Mouse (Mus musculus) embryo, embryonic 10 days (tissue): Measurements from ENCODE around the gene Il1a.

Source experiments
- DNase-seq: peaks from one replicate; pipeline ENCODE4 v3.0.0-alpha.2; 2015; ENCODE audit warnings: low spot score

Il1a gene

DNA sequence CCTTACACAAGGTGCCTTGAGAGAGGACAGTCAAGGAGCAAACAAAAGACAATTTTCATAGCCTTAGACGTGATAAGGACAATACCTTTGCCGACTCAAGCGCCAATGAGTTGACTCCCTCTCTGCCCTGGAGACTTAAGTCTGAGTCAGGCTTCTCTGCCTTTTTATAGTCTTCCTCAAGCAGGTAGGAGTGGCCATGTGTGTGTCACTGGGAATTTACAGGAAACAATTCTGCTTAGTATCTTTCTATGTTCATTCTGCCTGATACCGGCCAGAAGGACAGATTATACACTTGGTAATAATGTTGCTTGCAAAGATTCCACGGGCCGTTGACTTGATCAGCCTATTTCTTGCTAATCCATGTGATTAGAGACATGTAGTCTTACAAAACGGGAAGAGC lies at the start of gene Il1a:
Gene Il1a, minus strand, starts transcription at position 137 of the 400 bp plus-strand sequence.
- DNase-seq: no peak

DNA sequence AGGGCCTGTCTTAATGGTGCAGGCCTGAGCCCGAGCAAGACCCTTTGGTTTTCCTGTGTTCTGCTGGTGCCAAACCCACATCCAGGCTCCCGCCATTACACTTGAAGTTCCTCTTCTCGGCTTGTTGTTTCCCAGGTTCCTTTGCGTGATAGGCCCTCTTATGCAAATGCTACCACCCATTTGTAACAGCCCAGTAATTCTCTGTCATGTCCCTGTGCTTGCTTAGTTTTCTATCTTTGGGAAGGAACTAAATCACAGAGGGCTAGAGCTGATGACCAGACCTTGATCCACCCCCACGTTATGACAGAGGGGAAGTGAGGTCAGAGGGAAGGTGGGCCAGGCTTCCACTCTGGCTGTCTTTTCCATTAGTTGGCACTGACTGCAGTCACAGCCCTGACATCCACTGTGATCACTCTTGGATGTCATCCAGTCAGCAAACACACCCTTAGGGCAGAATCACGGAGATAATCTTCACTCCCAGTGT lies 28.4 kb upstream of the Il1a start:
- no peak for DNase-seq

DNA sequence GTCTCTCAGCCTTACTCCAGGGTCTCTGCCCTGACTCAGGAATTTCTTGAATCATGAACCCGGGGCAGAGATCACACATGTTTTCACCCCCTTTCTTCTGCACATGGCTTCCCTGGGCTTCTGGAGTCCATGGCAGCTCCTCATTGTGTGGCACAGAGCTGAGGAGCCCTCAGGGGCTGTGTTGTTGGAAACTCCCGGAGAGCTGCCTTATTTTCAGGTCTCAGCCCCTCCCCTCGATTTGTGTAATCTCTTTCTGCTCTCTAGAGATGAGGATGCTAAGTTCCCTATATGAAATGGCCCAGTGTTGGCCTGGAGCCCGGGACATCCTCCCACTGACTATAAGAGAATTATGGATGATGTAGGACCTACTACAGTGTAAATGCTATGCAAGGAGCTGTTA lies 23.7 kb upstream of the Il1a start:
- no peak for DNase-seq

DNA sequence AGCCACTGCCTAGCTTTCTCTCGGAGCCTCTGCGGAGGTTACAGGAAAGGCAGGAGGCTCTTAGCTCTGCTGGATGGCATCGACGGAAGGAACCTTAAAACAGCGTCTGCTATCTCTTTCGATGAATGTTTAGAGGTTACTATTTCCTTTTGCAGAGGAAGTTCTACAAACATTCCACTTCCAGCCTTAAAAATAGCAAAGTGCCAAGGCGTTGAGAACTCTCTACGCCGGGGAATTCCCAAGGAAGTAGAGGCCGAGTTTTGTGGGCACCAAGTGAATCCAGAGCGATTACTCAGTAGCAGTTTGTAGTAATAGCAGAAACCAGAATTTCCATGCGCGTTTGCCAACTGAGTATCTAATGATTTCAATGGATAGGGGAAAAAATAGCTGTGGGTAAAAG lies 20.8 kb upstream of the Il1a start:
- no peak for DNase-seq

DNA sequence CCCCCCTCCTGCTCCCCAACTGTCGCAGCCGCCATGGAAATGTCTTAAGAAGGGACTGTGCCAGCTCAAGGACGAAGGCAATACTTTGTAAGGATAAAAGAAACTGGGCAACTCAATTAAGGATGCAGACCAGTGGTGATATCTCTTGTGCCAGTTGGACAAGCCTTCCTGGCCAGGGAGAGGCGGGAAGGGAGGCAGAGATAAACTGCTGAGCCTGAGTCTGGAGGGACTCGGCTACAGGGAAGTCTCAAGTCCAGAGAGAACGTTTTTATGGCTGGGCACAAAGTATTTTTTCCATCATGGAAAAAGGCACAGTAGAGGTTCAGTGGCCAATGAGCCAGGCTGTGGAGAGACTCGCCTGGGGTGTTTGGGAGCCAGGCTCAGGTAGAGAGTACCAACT lies 20.3 kb upstream of the Il1a start:
- DNase-seq: no peak

DNA sequence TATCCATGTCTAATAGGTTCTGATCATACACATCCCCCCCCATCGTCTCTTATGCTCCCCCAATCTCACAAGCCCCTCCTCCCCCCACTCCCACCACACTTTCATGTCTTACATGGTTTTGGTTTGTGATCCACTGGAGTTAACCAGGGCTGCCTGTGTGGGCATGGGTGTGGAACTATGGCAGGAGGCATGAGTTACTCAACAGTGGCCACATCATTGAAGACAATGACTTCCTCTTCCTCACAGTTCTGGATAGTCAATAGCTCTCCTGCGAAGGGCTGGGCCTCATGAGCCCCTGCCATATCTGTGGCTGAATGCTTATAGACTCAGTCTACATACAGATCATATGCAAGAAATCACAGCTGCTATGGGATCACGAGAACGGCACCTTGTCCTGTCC lies 18.5 kb upstream of the Il1a start:
- no peak for DNase-seq

DNA sequence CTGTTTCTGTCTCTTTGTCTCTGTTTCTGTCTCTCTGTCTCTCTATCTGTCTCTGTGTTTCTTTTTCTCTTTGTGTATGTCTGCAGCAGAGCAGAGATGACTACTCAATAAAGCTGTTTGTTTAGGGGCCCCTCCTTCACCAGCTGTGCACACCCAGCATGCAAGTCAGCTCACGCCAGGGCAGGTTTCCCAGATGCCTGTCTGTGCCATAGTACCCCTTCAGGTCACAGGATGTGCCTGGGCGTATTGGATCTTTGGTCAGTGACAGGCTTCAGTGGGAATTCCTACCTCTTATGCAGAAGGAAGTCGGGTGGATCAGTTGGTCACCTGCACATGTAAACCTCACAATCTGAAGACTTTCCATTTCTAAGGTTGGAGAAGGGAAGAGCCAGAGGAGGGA lies 14.4 kb upstream of the Il1a start:
- DNase-seq: no peak

DNA sequence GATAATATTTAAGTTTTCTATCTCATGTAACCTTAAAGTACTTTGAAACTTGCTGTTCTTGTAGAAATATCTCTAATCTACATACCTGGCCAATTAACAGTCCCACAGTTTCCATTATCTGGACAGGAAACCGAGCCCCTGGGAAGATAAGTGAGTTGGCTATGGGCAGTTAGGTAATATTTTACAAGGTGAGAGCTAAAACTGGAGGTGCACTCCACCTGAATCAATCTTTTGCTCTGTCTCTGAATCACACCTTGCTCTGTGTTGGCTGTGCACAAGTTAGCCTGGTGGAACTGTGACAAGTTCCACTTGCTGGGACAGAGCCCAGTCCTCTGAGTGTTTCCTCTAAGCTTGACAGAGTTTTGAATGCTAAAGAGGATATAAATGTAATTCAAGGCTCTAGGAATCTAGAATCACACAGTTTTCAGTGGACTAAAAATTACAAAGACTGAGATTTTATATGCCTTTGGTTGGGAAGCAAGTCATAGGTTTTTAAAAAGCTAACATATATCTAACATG lies 12.4 kb upstream of the Il1a start:
- no peak for DNase-seq

DNA sequence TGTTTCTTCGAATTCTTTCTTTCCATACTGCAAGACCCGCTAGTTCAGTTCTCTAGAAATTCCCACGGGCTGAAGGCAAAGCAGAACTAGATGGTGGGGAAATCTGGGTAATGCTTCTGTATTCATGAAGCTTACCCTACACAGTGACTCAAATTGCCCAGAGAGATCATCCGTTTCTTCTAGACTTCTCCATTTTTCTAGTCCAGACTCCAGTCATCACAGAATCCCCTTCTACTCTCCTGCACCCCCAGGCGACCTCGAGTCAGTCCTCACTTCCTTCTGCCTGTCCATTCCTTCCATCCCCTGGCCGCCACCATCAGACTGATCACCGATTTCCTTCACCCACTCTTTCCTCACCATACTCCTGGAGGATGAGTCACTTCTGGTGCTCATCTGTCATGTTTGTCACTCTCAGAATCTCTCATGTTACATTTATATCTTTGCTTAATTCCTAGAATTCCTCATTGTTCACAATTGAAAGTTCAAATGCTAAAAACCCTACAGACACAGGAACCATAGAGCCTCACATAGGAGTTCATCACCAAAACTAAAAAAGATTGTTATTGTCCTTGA lies 10.3 kb upstream of the Il1a start:
- no peak for DNase-seq

DNA sequence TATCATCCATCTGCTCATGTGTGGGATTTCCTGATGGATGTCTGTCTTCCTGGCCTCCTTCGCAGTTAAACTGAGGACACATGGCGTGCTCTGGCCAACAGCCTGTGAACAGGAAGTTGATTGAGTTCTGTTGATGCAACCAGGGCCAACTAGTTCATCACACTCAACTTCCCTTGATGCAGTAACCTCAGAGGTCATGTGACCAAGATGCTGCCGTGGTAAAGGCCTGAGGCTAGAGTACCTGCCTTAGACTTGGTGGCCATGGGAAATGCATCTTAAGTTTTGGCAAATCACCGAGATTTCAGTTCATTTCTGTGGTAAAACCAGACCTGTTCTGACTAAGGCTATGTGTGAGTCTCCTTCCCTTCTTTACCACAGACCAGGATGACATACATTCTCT lies 6.1 kb upstream of the Il1a start:
- DNase-seq: no peak

DNA sequence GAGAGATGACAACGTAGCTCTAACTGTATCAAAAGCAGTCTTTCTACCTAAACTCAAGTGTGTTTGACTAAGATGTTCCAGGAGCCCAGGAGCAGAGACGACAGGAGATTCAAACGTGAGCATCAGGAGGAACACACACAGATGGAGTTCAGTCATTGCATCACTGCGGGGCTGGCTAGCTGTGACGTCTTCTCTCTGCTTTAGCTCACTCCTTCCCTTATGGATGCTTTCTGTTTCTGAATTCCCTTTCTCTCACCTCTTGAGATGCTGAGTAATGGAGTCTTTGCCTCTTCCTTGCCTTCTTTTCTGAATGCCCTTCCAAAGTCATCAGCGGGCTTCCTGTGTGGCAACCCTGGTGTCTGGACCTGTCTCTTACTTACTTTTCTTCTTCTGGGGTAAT lies 5.1 kb upstream of the Il1a start:
- no peak for DNase-seq

DNA sequence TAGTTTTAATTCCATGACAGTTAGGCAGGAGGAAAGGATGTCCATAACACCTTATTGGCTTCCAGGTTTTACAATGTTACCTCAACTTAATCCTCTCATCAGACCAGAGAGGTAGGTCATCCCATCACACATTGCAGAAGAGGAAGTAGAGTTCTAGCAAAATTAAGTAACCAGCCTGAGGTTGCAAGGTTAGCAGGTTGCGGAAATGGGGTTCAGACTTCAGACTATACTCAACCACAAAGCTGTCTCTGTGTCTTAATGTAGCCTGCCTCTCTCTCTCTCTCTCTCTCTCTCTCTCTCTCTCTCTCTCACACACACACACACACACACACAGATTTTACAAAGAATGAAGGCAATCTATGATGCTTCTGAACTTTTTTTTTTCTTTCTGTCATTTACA lies 4.2 kb upstream of the Il1a start:
- no peak for DNase-seq

DNA sequence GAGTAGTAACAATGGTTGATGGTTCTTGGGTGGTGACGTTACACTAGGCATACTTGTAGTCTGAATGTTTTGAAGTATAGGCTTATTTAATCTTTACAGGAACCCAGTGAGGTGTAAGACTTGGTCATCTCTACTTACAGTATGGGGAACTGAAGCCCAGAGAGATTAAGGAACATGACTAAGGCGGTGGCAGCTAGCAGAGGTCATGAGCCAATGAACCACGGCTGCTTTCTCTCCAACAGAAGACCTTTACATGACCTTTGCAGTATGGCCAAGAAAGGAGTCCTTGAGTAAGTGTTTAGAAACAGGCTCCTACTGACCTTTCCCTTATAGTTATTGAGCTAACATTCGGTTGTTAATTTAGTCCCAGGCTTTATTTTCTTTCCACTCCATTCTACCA lies 3.8 kb downstream of the Il1a start:
- DNase-seq: no peak

DNA sequence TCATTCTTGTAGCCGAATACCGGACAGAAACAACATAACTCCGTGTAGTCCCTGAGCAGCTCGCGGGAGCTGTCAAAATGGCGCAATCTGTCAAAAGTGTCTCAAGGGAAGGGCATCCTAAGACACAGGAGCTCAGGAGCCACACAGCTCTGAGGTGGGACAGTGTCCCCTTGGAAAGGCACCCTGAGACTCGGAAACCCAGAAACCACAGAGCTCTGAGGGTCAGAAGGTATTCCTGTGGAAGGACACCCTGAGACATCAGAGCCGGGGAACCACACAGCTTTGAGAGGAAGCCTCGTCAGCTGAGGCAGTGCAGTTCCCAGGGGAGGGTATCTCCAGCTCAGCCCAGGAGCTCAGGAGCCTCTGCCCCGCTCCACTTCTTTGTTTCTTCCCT lies 12.2 kb downstream of the Il1a start:
- DNase-seq: peak; percentile 57

DNA sequence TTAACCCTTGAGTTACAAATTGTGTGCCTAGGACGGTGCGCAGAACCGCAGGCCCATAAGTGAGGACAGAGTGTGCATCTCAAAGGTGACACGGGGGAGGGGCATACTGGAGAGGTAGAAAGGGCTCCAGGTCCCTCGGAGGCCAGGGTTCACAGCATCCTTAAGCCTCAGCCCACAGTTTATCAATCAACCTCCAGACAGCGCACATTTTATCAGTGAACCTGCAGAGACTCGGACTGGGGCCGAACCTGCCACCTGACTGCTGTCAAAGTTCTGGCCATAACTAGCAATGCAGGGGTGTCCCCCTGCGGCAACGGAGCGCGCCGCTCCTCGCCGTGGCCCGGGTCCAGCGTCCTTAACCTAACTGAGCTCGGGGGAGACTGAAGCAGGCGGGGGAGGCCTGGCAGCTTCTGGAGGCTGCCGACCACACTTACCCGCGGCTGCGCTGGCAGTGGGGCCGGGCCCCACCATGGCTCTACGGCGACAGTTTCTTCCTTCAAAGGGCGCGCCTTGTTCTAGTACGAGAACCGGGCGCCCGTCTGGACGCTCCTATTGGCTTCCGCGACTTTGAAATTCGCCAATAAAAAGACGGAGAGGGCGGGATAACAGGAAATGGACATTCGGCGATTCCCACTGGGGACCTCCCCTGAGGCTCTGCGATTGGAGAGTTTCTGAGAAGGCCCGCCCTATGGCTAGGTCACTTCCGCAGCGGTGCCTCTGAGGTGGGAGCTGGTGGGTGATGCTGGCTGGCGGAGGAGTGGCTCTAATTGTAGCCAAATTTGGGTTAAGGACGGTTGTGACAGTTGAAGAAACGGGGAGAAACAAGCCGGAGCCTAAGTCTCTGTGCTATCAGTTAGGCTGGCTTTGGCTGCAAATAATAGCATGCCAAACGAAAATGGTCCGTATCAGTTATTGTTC lies 12.8 kb downstream of the Il1a start, which contains the start of gene Ckap2l:
Gene Ckap2l, minus strand, starts transcription at position 542 of the 918 bp plus-strand sequence.
- DNase-seq: peak; percentile 96

DNA sequence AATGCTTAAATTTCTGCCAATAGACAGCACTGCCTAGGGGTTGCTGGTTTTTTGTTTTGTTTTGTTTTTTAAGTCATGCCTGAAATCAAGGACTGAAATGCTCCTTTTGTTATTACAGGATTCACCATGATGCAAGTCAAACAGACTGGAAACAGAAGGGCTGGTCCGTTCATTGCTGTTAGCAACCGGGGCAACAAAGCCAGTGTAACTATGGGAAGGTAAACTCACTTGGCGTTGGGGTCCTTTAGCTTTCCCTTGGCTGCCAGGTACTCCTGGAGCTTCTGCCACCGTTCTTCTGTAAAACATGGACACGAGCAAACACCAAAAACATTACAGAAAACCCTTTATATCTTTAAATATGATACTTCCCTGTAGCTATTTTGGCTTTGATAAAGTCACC lies 13.7 kb downstream of the Il1a start:
- peak; percentile 11 for DNase-seq

DNA sequence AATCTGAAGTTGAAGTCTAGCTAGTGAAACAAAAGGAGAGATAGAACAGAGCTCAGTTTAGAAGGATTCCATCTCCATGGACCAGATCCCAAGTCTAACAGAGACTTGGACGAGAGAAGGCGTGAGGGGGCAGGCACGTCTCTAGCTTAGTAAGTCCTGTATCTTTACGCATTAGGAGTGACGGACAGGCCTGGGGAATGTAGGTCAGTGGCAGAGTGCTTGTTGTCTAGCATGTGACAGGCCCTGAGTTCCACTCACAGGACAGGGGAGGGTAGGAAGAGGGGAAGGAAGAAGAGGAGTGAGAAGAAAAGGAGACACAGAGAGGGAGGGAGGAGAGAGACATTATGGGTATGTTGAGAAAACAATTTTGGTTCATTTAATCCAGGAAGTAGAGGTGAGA lies 14.7 kb downstream of the Il1a start:
- no peak for DNase-seq

DNA sequence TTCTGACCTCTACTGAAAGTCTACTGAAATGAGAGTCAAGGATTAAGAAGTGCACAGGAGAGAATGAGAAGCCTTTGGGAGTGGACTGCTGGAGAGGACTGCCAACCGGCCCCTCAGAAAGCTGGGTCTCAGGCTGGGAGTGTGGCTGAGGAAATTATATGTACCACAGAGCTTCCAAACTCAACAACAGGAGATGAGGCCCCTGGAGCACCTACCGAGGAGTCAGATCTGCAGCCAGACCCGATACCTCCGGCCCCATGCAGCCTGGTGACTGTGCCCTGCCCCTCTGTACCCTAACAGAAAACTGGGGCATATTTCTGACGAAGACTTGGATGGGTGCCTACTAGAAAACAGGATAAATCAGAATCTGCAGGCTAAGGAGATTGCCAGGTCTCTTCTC lies 35.9 kb downstream of the Il1a start:
- no peak for DNase-seq

DNA sequence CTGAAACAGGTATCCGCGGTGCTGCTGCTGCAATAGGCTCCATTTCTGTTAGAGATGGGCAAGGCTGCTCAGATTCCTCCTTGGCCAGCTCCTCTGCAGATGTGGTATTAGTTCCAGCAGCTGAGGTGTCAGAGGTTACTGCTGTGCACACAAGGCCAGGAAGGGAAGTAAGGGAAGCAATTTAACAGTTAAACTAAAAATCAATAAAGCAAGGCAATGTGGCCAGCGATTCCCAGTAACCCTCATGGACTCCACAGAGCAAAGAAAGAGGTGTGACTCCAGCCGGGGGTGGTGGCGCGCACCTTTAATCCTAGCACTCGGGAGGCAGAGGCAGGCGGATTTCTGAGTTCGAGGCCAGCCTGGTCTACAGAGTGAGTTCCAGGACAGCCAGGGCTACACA lies 39.2 kb downstream of the Il1a start:
- DNase-seq: no peak

DNA sequence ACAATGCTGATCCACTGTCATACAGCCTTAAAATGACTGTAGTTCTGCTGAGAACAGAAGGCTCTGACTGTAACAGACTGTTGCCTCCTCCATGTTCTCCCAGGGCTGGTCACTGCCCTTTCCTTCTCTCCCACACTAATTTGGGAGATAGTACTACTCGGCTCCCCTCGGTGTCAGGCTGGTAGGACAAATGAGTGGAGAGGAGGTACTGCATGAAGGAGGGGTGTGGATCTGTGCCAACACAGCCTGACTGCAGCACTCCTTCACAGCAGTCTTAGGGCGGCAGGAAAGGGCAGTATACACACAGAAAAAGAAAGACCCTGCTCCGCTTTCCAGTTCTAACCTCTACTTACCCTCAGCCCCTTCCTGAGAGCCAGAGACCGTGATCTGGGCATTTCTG lies 39.8 kb downstream of the Il1a start:
- DNase-seq: no peak

DNA sequence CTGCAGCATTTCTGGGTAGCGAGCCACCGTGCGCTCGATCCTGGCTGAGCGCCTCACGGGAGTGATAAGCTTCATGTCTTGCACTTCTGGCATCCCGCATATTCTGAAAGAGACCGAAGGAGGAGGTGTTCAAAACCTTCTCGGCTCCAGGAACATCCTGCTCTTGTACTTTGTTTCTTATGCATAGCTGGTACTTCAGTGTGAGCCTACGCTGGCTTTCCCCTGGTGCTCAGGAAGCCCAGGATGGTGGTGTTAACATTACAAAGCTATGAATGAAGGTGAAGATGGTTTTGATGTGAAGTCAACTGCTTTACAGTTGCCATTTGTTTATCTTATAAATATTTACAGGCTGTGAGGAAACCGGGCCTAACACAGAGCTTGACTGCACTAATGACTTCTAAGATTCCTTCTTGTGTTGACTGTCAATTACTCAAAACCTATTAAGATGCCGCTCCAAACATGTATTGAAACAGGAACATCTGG lies 40.6 kb downstream of the Il1a start:
- no peak for DNase-seq

DNA sequence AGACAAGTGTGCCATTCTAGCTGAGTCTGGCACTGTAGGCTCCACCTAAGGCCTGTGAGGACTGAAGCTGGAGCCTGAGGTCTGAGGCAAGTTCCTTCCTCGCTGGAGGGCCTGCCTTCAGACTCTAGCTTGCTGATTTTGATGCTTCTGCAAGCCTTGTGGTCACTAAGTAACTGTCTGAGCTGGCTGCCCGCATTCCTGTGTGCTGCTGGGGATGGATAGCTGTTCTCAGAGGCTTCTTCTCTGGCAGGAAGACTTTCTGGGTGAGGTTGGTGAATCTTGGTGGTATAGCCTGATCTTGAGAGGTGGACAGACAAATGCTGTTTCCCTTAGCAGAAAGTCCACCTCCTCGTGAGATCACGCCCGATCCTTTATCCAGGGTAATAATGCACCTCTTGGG lies 42.0 kb downstream of the Il1a start:
- no peak for DNase-seq

DNA sequence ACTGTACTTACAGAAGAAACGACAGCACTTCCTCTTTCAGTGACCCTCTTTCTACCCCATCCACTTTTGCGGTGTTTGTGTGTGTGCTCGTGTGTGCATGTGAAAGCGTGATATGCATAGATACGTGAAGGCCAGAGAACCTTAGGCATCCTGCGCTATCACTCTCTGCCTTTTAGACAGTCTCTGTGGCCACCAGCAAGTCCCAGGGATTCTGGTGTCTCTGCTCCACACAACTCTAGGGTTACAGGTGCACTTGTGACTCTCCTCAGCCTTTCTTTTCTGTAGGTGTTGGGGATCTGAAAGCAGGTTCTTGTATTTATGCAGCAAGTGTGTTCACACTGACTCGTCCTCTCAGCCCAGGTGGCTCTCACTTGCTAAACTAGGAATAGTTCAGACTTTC lies 44.5 kb downstream of the Il1a start:
- DNase-seq: no peak
